Mouse (Mus musculus): ENCODE data around the gene Trdmt1. TPM values are rescaled to one million over a fixed set of nuclear protein-coding genes. Genes with fewer than 3 reads are reported as not detected.
"Not testable (repeated sequence)": the region's sequence is repeated elsewhere in the genome, so short reads cannot be mapped to it uniquely, and the experiment has no call there.

The Trdmt1 gene
- polyA plus RNA-seq (2016; fragmentation: Nextera tagmentation; extraction: Ambion mirVana): 8.2 and 10.5 TPM in 2 replicates

DNA sequence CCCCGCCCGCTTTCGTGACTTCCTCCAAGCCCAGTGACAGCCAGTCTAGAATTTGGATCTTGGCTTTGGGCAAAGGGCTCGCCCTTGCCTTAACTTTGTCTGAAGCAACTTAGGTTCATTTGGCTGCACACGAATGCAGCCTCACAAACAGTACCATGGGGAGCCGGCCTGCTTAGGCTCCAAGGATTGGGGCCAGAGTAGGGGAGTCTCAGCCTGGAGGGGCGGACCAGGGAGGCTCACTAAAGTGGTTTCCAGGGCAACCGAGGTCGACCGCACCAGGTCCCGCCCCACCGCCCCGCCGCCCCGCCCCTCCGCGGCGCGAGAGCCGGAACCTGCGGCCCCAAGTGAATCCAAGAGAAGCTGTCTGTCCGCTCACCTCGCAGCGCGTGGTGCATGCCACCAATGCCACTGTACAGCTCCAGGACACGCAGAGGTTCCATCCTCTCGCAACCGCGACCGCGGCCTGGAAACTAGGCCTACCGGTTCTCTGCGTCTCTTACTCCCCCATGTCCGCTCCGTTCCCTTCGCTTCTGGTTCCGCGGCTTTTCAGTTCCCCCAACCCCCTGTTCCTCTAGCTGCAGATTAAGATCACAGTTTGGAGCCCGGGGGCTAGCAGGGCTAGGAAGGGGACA lies at the start of gene Trdmt1:
Trdmt1 (minus strand) TSS at position 476 of the 632 bp plus-strand sequence.
- Histone ChIP-seq H3K4me1 (peaks cover 14% of the 10 kb centered on the region), H3K4me3 (peak within 1 kb of the TSS; percentile 64), H3K27ac (replicated peaks) (peak within 1 kb of the TSS; percentile 96), H3K27me3 (no peaks in the 10 kb centered on the region), H3K4me2 (replicated peaks) (peak within 1 kb of the TSS; percentile 54), H3K9me3 (no peaks in the 10 kb centered on the region), H3K36me3 (no peaks in the 10 kb centered on the region), H3K9ac (replicated peaks) (peak within 1 kb of the TSS; percentile 70)
- WGBS: under 1% methylated on average over 38 of the region's 39 CpGs
- peak; percentile 100 for ATAC-seq (ENCODE audit: low FRiP score, low read depth)

DNA sequence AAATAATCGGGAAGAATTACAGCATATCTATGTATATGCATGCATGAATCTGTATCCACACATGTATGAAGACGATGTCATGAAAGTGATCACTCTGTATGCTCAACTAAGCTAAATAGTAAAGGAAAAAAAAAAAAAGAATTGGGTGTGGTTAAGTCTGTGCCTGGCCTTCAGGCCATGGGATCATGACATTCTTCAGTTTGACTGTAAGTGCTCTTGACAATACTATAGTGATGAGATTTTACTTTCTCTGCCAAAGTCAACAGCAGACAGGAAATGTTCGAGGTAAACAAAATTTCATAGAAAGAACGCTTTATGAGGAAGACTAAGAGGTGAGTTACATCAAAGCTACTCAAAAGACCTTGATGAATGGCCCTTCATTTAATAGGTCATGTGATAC lies 48.9 kb upstream of the Trdmt1 start:
- no peaks in the 10 kb centered on the region for H3K9me3 ChIP-seq
- no peaks in the 10 kb centered on the region for H3K36me3 ChIP-seq
- 92% methylated on average over 4 of the region's 4 CpGs for WGBS
- no peak overlapping the region for H3K4me3 ChIP-seq
- no peak overlapping the region for H3K27ac ChIP-seq (replicated peaks)
- H3K27me3 ChIP-seq: no peaks in the 10 kb centered on the region
- ATAC-seq (ENCODE audit: low FRiP score, low read depth): no peak
- no peak overlapping the region for H3K9ac ChIP-seq (replicated peaks)
- no peak overlapping the region for H3K4me2 ChIP-seq (replicated peaks)
- H3K4me1 ChIP-seq: no peaks in the 10 kb centered on the region

GRCm38 (mm10) chr2:13583746-13584145 lies 39.3 kb upstream of the Trdmt1 start:
- not testable (repeated sequence) for H3K9ac ChIP-seq (replicated peaks); ATAC-seq (ENCODE audit: low FRiP score, low read depth); H3K9me3 ChIP-seq; H3K27ac ChIP-seq (replicated peaks); H3K4me2 ChIP-seq (replicated peaks); H3K27me3 ChIP-seq; H3K4me1 ChIP-seq; H3K4me3 ChIP-seq
- H3K36me3 ChIP-seq: peaks cover 46% of the 10 kb centered on the region

DNA sequence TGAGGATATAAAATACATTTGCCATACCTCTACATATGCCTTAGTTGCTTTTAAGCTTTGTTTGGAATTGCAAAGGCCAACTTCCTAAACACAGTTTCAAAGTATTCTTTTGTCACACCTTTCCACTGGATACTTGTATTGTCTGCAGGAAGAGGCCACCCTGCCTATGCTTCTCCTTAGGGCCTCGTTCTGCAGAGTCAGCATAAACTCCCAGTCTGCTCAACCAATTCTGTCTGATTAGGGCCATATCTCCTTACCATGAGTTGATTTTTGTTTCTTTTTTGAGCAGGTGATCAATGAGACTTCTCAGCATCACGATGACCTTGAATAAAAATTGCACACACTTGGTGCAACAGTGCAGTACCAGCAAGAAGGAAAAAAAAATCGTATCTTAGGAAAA lies 37.7 kb upstream of the Trdmt1 start:
- H3K36me3 ChIP-seq: peaks cover 58% of the 10 kb centered on the region
- ATAC-seq (ENCODE audit: low FRiP score, low read depth): no peak
- H3K4me1 ChIP-seq: peaks cover 13% of the 10 kb centered on the region
- no peak overlapping the region for H3K27ac ChIP-seq (replicated peaks)
- 92% methylated on average over 3 of the region's 3 CpGs for WGBS
- no peak overlapping the region for H3K9ac ChIP-seq (replicated peaks)
- no peaks in the 10 kb centered on the region for H3K27me3 ChIP-seq
- H3K4me3 ChIP-seq: no peak overlapping the region
- H3K4me2 ChIP-seq (replicated peaks): no peak overlapping the region
- H3K9me3 ChIP-seq: no peaks in the 10 kb centered on the region

DNA sequence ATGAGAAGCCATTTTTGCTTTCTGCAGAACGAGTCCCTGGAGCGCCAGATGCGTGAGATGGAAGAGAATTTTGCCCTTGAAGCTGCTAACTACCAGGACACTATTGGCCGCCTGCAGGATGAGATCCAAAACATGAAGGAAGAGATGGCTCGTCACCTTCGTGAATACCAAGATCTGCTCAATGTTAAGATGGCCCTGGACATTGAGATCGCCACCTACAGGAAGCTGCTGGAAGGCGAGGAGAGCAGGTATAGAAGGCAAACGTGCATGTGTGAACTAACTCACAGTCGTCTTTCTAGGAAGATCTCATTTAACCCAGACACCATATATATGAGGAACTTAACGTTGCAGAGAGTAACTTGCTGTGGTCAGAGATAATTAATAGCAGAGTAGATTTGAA lies 35.5 kb upstream of the Trdmt1 start:
- no peak overlapping the region for H3K9ac ChIP-seq (replicated peaks)
- no peak overlapping the region for H3K4me2 ChIP-seq (replicated peaks)
- H3K4me3 ChIP-seq: no peak overlapping the region
- 59% methylated on average over 11 of the region's 11 CpGs for WGBS
- H3K4me1 ChIP-seq: peaks cover 20% of the 10 kb centered on the region
- no peaks in the 10 kb centered on the region for H3K27me3 ChIP-seq
- no peak for ATAC-seq (ENCODE audit: low FRiP score, low read depth)
- H3K27ac ChIP-seq (replicated peaks): no peak overlapping the region
- peaks cover 60% of the 10 kb centered on the region for H3K36me3 ChIP-seq
- no peaks in the 10 kb centered on the region for H3K9me3 ChIP-seq

DNA sequence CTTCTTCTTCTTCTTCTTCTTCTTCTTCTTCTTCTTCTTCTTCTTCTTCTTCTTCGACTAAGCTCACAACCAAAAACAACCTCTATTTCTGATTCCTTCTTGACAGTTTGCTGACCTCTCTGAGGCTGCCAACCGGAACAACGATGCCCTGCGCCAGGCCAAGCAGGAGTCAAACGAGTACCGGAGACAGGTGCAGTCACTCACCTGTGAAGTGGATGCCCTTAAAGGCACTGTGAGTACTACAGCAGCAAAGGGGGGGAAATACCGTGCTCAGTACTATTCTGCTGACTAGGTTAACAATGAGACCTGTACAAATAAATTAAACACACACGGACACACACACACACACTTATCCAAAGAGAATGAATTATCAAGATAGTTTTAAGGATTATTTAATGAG lies 34.8 kb upstream of the Trdmt1 start:
- Histone ChIP-seq H3K4me3 (no peak overlapping the region), H3K9ac (replicated peaks) (no peak overlapping the region), H3K27me3 (no peaks in the 10 kb centered on the region), H3K27ac (replicated peaks) (no peak overlapping the region), H3K4me2 (replicated peaks) (no peak overlapping the region), H3K36me3 (peaks cover 60% of the 10 kb centered on the region), H3K4me1 (peaks cover 20% of the 10 kb centered on the region), H3K9me3 (no peaks in the 10 kb centered on the region)
- ATAC-seq (ENCODE audit: low FRiP score, low read depth): no peak
- WGBS: 96% methylated on average over 8 of the region's 8 CpGs

DNA sequence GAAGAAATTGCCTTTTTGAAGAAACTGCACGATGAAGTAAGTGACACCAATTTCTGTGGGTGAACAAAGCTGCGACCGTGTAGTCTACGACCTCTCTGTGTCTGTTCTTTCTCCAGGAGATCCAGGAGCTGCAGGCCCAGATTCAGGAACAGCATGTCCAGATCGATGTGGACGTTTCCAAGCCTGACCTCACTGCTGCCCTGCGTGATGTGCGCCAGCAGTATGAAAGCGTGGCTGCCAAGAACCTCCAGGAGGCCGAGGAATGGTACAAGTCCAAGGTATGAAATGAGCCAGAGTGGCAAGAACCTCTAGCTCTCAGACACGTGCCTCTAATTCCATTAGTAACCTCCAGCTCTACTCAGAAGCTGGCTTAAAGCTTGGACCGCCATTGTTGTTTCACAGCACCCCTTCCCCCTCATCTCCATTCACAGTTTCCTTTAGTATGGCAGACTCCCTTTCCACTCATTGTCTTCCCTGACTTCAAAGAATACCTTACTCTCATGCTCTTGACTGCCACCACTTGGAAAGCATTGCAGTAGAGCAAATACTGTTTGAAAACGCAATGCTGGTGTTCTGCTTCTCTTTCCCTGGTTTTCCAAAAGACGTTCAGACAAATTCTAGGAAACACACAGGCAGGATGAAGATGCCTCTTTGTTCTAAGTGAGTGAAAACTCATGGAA lies 34.1 kb upstream of the Trdmt1 start:
- peak overlapping the region; percentile 63; the same call in 1 of the 2 replicates for H3K27ac ChIP-seq (replicated peaks)
- H3K9ac ChIP-seq (replicated peaks): no peak overlapping the region
- H3K4me1 ChIP-seq: peaks cover 20% of the 10 kb centered on the region
- peaks cover 58% of the 10 kb centered on the region for H3K36me3 ChIP-seq
- H3K4me3 ChIP-seq: no peak overlapping the region
- ATAC-seq (ENCODE audit: low FRiP score, low read depth): no peak
- no peaks in the 10 kb centered on the region for H3K27me3 ChIP-seq
- H3K4me2 ChIP-seq (replicated peaks): peak overlapping the region; percentile 32
- WGBS: 59% methylated on average over 14 of the region's 14 CpGs
- H3K9me3 ChIP-seq: no peaks in the 10 kb centered on the region

DNA sequence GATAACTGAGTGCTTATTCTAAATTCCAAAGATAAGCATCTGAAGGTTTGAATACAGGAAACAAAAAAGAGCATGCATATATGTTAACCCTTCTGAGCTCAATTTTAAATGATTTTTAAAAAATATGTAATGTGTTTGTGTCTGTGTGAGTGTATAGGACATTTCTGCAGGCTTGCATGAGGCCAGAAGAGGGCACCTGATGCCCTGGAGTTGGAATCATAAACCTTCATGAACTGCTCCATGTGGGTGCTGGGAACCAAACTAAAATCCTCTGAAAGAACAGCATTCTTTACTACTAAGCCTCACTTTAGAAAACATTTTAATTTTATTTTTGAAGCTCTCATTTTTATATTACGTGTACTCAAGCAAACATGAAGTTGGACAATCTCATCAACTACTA lies 32.9 kb upstream of the Trdmt1 start:
- Histone ChIP-seq H3K36me3 (peaks cover 48% of the 10 kb centered on the region), H3K4me2 (replicated peaks) (peak overlapping the region; percentile 47), H3K4me1 (peaks cover 27% of the 10 kb centered on the region), H3K4me3 (peak overlapping the region; percentile 27), H3K9me3 (no peaks in the 10 kb centered on the region), H3K27ac (replicated peaks) (no peak overlapping the region), H3K9ac (replicated peaks) (no peak overlapping the region), H3K27me3 (no peaks in the 10 kb centered on the region)
- 94% methylated on average over 1 of the region's 1 CpGs for WGBS
- no peak for ATAC-seq (ENCODE audit: low FRiP score, low read depth)

DNA sequence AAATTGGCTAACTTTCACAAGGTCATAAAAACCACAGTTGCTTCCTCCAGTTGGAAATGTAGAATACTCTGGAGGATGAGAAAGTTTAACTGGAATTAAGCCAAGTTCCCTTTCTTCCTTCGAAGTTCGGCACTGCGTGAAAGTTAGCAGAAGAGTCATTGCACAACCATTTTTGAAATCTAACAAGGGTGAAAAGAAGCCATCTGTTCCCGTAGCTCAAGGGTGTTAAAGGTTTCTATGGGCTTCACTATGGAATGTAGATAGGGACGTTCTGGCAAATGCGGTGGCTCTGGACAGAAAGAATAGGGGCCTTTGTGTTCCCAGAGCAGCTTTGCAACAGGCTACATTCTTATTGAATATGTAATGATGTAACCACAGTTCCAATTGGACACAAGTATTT lies 31.5 kb upstream of the Trdmt1 start:
- peak; percentile 42 for ATAC-seq (ENCODE audit: low FRiP score, low read depth)
- WGBS: 3% methylated on average over 6 of the region's 6 CpGs
- Histone ChIP-seq H3K9me3 (no peaks in the 10 kb centered on the region), H3K36me3 (peaks cover 34% of the 10 kb centered on the region), H3K4me1 (peaks cover 38% of the 10 kb centered on the region), H3K9ac (replicated peaks) (peak overlapping the region; percentile 98), H3K4me3 (peak overlapping the region; percentile 94), H3K27me3 (no peaks in the 10 kb centered on the region), H3K4me2 (replicated peaks) (peak overlapping the region; percentile 63), H3K27ac (replicated peaks) (peak overlapping the region; percentile 97)

GRCm38 (mm10) chr2:13575287-13575801 lies 30.9 kb upstream of the Trdmt1 start:
- Histone ChIP-seq H3K4me3 (peak overlapping the region; percentile 94), H3K27me3 (no peaks in the 10 kb centered on the region), H3K27ac (replicated peaks) (peak overlapping the region; percentile 97), H3K9me3 (no peaks in the 10 kb centered on the region), H3K4me1 (peaks cover 38% of the 10 kb centered on the region), H3K9ac (replicated peaks) (peak overlapping the region; percentile 98), H3K36me3 (peaks cover 29% of the 10 kb centered on the region), H3K4me2 (replicated peaks) (peak overlapping the region; percentile 63)
- WGBS: 0% methylated on average over 13 of the region's 13 CpGs
- no peak for ATAC-seq (ENCODE audit: low FRiP score, low read depth)

- 0% methylated on average over 21 of the region's 21 CpGs for WGBS
- Histone ChIP-seq H3K4me1 (peaks cover 38% of the 10 kb centered on the region), H3K27ac (replicated peaks) (peak overlapping the region; percentile 97), H3K36me3 (peaks cover 23% of the 10 kb centered on the region), H3K27me3 (no peaks in the 10 kb centered on the region), H3K9me3 (no peaks in the 10 kb centered on the region), H3K4me2 (replicated peaks) (peak overlapping the region; percentile 63), H3K9ac (replicated peaks) (peak overlapping the region; percentile 98), H3K4me3 (peak overlapping the region; percentile 94)
- ATAC-seq (ENCODE audit: low FRiP score, low read depth): no peak
Measured at GRCm38 (mm10) chr2:13574801-13575150, 30.3 kb upstream of the Trdmt1 start.

- H3K9me3 ChIP-seq: no peaks in the 10 kb centered on the region
- peak overlapping the region; percentile 97 for H3K27ac ChIP-seq (replicated peaks)
- H3K27me3 ChIP-seq: no peaks in the 10 kb centered on the region
- H3K4me2 ChIP-seq (replicated peaks): peak overlapping the region; percentile 63
- under 1% methylated on average over 46 of the region's 46 CpGs for WGBS
- H3K4me1 ChIP-seq: peaks cover 38% of the 10 kb centered on the region
- H3K4me3 ChIP-seq: peak overlapping the region; percentile 94
- peaks cover 17% of the 10 kb centered on the region for H3K36me3 ChIP-seq
- H3K9ac ChIP-seq (replicated peaks): peak overlapping the region; percentile 98
- ATAC-seq (ENCODE audit: low FRiP score, low read depth): peak; percentile 90
Measured at GRCm38 (mm10) chr2:13574066-13574800, 29.8 kb upstream of the Trdmt1 start.

Data from midbrain, embryonic 12.5 days (tissue).